In genomic region chr11:62565747-62566146, GRCm38 (mm10) we compare ENCODE assay signal across 14 mouse cellular contexts.
"Had no signal": no experiment of that assay in that cellular context is flagged by ENCODE, and none has a peak within 500 bp of the region (broad histone marks: within the 10 kb centered on the region; RNA-seq: fewer than 3 reads in every experiment).

No protein-coding gene starts in this region.

- H3K27me3 ChIP-seq: liver, embryonic 15.5 days; midbrain, embryonic 15.5 days; neural tube, embryonic 12.5 days had no signal

- H3K9me3 ChIP-seq: limb, embryonic 10.5 days; liver, embryonic 15.5 days; midbrain, embryonic 15.5 days; neural tube, embryonic 12.5 days had no signal

- H3K4me3 ChIP-seq: left cerebral cortex, adult 2 months; limb, embryonic 10.5 days; liver, embryonic 15.5 days; midbrain, embryonic 15.5 days; neural tube, embryonic 12.5 days had no signal

- H3K4me1 ChIP-seq: neural tube, embryonic 12.5 days had no signal

- H3K27ac ChIP-seq: left cerebral cortex, adult 2 months; limb, embryonic 10.5 days; liver, embryonic 15.5 days; midbrain, embryonic 15.5 days; neural tube, embryonic 12.5 days had no signal

- H3K4me2 ChIP-seq: liver, embryonic 11.5 days; liver, embryonic 15.5 days; midbrain, embryonic 15.5 days; neural tube, embryonic 12.5 days had no signal

- ATAC-seq: lung, postnatal 0 days; midbrain, embryonic 15.5 days had no signal

- DNase-seq: kidney, postnatal 14 days; lung, adult 2 months; lung, postnatal 36 days; right cerebral cortex, postnatal 4 days; spleen, adult 18-20 months; thymus, adult 2 months; thymus, postnatal 4 days had no signal

- H3K36me3 ChIP-seq: limb, embryonic 10.5 days; liver, embryonic 15.5 days; midbrain, embryonic 15.5 days; neural tube, embryonic 12.5 days had no signal

- H3K9ac ChIP-seq: liver, embryonic 15.5 days; midbrain, embryonic 15.5 days; neural tube, embryonic 12.5 days had no signal
